Mouse (Mus musculus) embryonic facial prominence, embryonic 11.5 days (tissue): Measurements from ENCODE around the gene Ppm1h. TPM values are rescaled to one million over a fixed set of nuclear protein-coding genes. Genes with fewer than 3 reads are reported as not detected.
A peak's percentile ranks its signal among the peaks of the same experiment; 100 is the strongest.
"Not testable (repeated sequence)": the region's sequence is repeated elsewhere in the genome, so short reads cannot be mapped to it uniquely, and the experiment has no call there.

Source experiments
- ATAC-seq: fragments of 200-750 bp; cut with Nextera tagmentation; replicated peaks from 2 replicates; pipeline ENCODE4 v1.8.0; 2017; ENCODE audit warnings: low read depth; ENCODE audit not compliant: insufficient number of reproducible peaks, low FRiP score, low TSS enrichment
- DNase-seq: peaks from one replicate; pipeline ENCODE4 v3.0.0-alpha.2; 2015; ENCODE audit warnings: low spot score
- H3K27ac ChIP-seq: fragments of 300-500 bp; sonication (generic); replicated peaks from 2 replicates; pipeline ENCODE4 v1.5.1; 2014; ENCODE audit warnings: mild to moderate bottlenecking, low read depth, low read length, control low read depth
- H3K27me3 ChIP-seq: fragments of 300-500 bp; sonication (generic); 2 replicates; pipeline ENCODE4 v1.6.1; 2014; ENCODE audit warnings: mild to moderate bottlenecking, low read length, moderate library complexity, mixed read lengths; ENCODE audit not compliant: control insufficient read depth, insufficient read depth
- H3K36me3 ChIP-seq: fragments of 300-500 bp; sonication (generic); replicated peaks from 2 replicates; pipeline ENCODE4 v1.6.1; 2014; ENCODE audit warnings: low read depth, mild to moderate bottlenecking, low read length, moderate library complexity, mixed read lengths; ENCODE audit not compliant: control insufficient read depth, insufficient read depth
- H3K4me1 ChIP-seq: fragments of 300-500 bp; sonication (generic); 2 replicates; pipeline ENCODE4 v1.6.1; 2014; ENCODE audit warnings: low read length, mixed read lengths; ENCODE audit not compliant: control insufficient read depth, insufficient read depth
- H3K4me2 ChIP-seq: fragments of 300-500 bp; sonication (generic); 2 replicates; pipeline ENCODE4 v1.6.1; 2014; ENCODE audit warnings: low read depth, mild to moderate bottlenecking, control low read depth, low read length, moderate library complexity
- H3K4me3 ChIP-seq: fragments of 300-500 bp; sonication (generic); 2 replicates; pipeline ENCODE4 v1.5.1; 2014; ENCODE audit warnings: low read depth, low read length, control low read depth
- H3K9ac ChIP-seq: fragments of 300-500 bp; sonication (generic); replicated peaks from 2 replicates; pipeline ENCODE4 v1.6.1; 2014; ENCODE audit warnings: mild to moderate bottlenecking, control low read depth, low read length
- H3K9me3 ChIP-seq: fragments of 300-500 bp; sonication (generic); replicated peaks from 2 replicates; pipeline ENCODE4 v1.6.1; 2016; ENCODE audit warnings: mild to moderate bottlenecking, low read length, inconsistent platforms, mixed read lengths; ENCODE audit not compliant: control insufficient read depth
- WGBS: fragments of 180-500 bp; shearing (Covaris S2); extraction: QIAGEN DNeasy Blood & Tissue Kit; methylation state at CpG from one replicate; pipeline ENCODE4 v1.1.7; 2014; 5-methylcytosine and 5-hydroxymethylcytosine counted together
- polyA plus RNA-seq: library from polyadenylated mRNA; unstranded; fragments of >200 nt; fragmentation: Nextera tagmentation; extraction: Ambion mirVana; gene quantifications from 2 replicates; pipeline ENCODE4 v1.2.1, GENCODE M21; 2014

Gene Ppm1h
- polyA plus RNA-seq, 1 experiment from 2014 or later = 4.5 TPM

DNA sequence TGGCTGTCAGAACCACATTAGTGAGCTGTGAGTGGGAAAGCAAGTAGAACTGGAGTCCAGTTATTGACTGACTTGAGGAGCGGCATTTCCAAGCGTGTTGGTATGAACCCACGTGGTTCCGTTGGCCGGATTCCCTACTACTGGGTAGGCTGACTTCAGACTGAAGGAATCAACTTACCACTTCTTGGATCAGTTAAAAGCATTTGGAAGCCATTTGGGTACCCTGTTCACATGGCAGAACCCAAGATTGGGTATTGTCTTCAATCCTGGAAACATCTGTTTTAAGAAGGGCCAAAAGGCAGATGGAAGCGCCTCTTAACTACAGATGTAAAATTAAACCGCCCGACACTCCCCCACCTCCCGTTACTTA lies 239.7 kb downstream of the Ppm1h start:
- 79% methylated on average over 9 of the region's 9 CpGs for WGBS
- no peak overlapping the region for H3K4me3 ChIP-seq
- H3K9ac ChIP-seq = no peak overlapping the region
- no peaks in the 10 kb centered on the region for H3K9me3 ChIP-seq
- H3K4me2 ChIP-seq = no peak overlapping the region
- DNase-seq (peak; percentile 52), ATAC-seq (no peak)
- no peaks in the 10 kb centered on the region for H3K4me1 ChIP-seq
- no peak overlapping the region for H3K27ac ChIP-seq
- no peaks in the 10 kb centered on the region for H3K36me3 ChIP-seq
- H3K27me3 ChIP-seq = no peaks in the 10 kb centered on the region

DNA sequence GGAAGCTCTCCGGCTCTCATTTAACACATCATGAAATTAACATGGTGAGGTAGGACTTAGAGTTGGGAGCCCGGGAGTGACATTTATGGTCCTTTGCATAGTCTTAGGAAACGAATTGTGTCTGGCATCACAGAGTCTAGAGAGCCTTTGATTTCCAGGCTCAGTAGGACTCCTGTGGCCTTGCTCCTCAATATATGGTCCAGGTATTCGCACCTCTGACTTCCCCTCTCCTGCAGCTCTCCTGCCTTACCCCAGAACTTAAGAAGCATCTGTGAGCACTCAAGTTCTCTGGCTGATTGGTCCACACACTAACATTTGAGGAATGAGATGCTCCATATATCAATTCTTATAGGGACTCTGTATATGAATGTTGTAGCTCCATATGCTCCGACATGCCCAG lies 240.2 kb downstream of the Ppm1h start:
- Histone ChIP-seq H3K27ac (no peak overlapping the region), H3K4me2 (no peak overlapping the region), H3K36me3 (no peaks in the 10 kb centered on the region), H3K9ac (no peak overlapping the region), H3K4me1 (no peaks in the 10 kb centered on the region), H3K27me3 (no peaks in the 10 kb centered on the region), H3K4me3 (no peak overlapping the region), H3K9me3 (no peaks in the 10 kb centered on the region)
- 85% methylated on average over 5 of the region's 5 CpGs for WGBS
- no peak for DNase-seq
- ATAC-seq = no peak

DNA sequence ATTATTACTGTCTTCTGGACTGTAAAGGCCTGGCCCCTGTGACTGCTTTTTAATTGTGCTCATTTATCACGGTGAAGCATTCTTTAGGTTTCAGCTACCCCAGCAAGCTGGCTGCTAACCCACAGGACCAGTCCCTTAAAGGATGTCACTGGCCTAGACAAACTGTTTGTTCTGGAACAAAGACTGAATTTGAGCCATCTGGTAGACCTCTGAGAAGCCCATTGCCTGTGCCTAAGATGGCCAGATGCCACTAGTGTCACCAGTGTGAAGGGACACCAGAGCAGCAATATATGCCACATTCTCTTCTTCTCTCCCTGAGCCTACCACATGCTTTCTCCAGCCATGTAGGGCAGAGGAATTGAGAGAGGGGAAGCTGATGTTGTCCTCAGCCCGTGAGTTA lies 240.9 kb downstream of the Ppm1h start:
- Histone ChIP-seq H3K9ac (no peak overlapping the region), H3K36me3 (no peaks in the 10 kb centered on the region), H3K27me3 (no peaks in the 10 kb centered on the region), H3K4me1 (no peaks in the 10 kb centered on the region), H3K9me3 (no peaks in the 10 kb centered on the region), H3K4me3 (no peak overlapping the region), H3K4me2 (no peak overlapping the region), H3K27ac (no peak overlapping the region)
- DNase-seq (no peak), ATAC-seq (no peak)
- 88% methylated on average over 2 of the region's 2 CpGs for WGBS

GRCm38 (mm10) chr10:122920218-122920795 lies 241.7 kb downstream of the Ppm1h start:
- ATAC-seq = no peak
- WGBS = 97% methylated on average over 11 of the region's 11 CpGs
- Histone ChIP-seq H3K9me3 (no peaks in the 10 kb centered on the region), H3K4me2 (no peak overlapping the region), H3K36me3 (no peaks in the 10 kb centered on the region), H3K4me3 (no peak overlapping the region), H3K27me3 (no peaks in the 10 kb centered on the region), H3K9ac (no peak overlapping the region), H3K27ac (no peak overlapping the region), H3K4me1 (no peaks in the 10 kb centered on the region)
- DNase-seq = no peak

- DNase-seq (peak; percentile 63), ATAC-seq (0 out of 2 replicates have a peak, but pooled peaks have one; percentile 7)
- H3K9ac ChIP-seq = no peak overlapping the region
- WGBS = 37% methylated on average over 7 of the region's 7 CpGs
- no peaks in the 10 kb centered on the region for H3K4me1 ChIP-seq
- H3K27me3 ChIP-seq = no peaks in the 10 kb centered on the region
- no peak overlapping the region for H3K27ac ChIP-seq
- no peaks in the 10 kb centered on the region for H3K36me3 ChIP-seq
- no peaks in the 10 kb centered on the region for H3K9me3 ChIP-seq
- no peak overlapping the region for H3K4me2 ChIP-seq
- H3K4me3 ChIP-seq = no peak overlapping the region
These were observed 243.7 kb downstream of the Ppm1h start for GRCm38 (mm10) chr10:122922226-122922625.

- not testable (repeated sequence) for H3K27me3 ChIP-seq, H3K9me3 ChIP-seq, H3K9ac ChIP-seq, DNase-seq, H3K4me2 ChIP-seq, H3K4me3 ChIP-seq, ATAC-seq, H3K4me1 ChIP-seq, H3K36me3 ChIP-seq, H3K27ac ChIP-seq
- WGBS = 81% methylated on average over 5 of the region's 5 CpGs
These were observed 246.0 kb downstream of the Ppm1h start for GRCm38 (mm10) chr10:122924571-122924970.

- no peak for DNase-seq
These were observed 247.7 kb downstream of the Ppm1h start for GRCm38 (mm10) chr10:122926275-122926674.

GRCm38 (mm10) chr10:122930520-122930919 lies 252.0 kb downstream of the Ppm1h start:
- Histone ChIP-seq H3K9ac (no peak overlapping the region), H3K36me3 (no peaks in the 10 kb centered on the region), H3K4me3 (no peak overlapping the region), H3K4me1 (peaks cover 11% of the 10 kb centered on the region; the same call in 1 of the 2 replicates), H3K27ac (0 out of 2 replicates have a peak overlapping the region, but pooled peaks have one; percentile 20), H3K9me3 (no peaks in the 10 kb centered on the region), H3K4me2 (no peak overlapping the region), H3K27me3 (no peaks in the 10 kb centered on the region)
- DNase-seq (no peak), ATAC-seq (no peak)
- 81% methylated on average over 4 of the region's 4 CpGs for WGBS

More at GRCm38 (mm10) chr10:122926275-122926674, 247.7 kb downstream of the Ppm1h start:
- Histone ChIP-seq H3K4me1 (peaks cover 6% of the 10 kb centered on the region; the same call in 1 of the 2 replicates), H3K36me3 (no peaks in the 10 kb centered on the region), H3K27me3 (no peaks in the 10 kb centered on the region), H3K4me2 (no peak overlapping the region), H3K9ac (no peak overlapping the region), H3K27ac (no peak overlapping the region), H3K4me3 (no peak overlapping the region), H3K9me3 (no peaks in the 10 kb centered on the region)
- no peak for ATAC-seq
- 91% methylated on average over 4 of the region's 4 CpGs for WGBS
